Mouse (Mus musculus) MEL-GATA-1-ER (cell line): Measurements from ENCODE around the gene Pgbd1.
"Not testable (repeated sequence)": the region's sequence is repeated elsewhere in the genome, so short reads cannot be mapped to it uniquely, and the experiment has no call there.

ENCODE experiments used
- DNase-seq: peaks from one replicate; pipeline ENCODE4 v3.0.0-alpha.2; 2012; ENCODE audit warnings: low read depth; ENCODE audit errors: extremely low read depth

The Pgbd1 gene

GRCm38 (mm10) chr13:21440503-21441206 lies at the start of gene Pgbd1:
Gene Pgbd1, minus strand, starts transcription at chr13:21441058.
- DNase-seq, result no peak

GRCm38 (mm10) chr13:21486881-21487280 lies 46.0 kb upstream of the Pgbd1 start:
- no peak for DNase-seq

GRCm38 (mm10) chr13:21478759-21479670 lies 38.2 kb upstream of the Pgbd1 start, which contains the start of the genes Zkscan4 and Gm10065:
Gene Zkscan4, plus strand, starts transcription at chr13:21478907.
Gene Gm10065, minus strand, starts transcription at chr13:21479441.
- not testable (repeated sequence) for DNase-seq

GRCm38 (mm10) chr13:21472427-21472826 lies 31.6 kb upstream of the Pgbd1 start:
- DNase-seq, result peak; percentile 30

GRCm38 (mm10) chr13:21469097-21469496 lies 28.2 kb upstream of the Pgbd1 start:
- DNase-seq, result peak; percentile 49

- peak; percentile 66 for DNase-seq
Observed at GRCm38 (mm10) chr13:21468061-21469019, 27.5 kb upstream of the Pgbd1 start, which contains the start of gene Nkapl. Gene Nkapl, minus strand, starts transcription at chr13:21468509.

- DNase-seq, result no peak
Observed at GRCm38 (mm10) chr13:21467336-21467735, 26.5 kb upstream of the Pgbd1 start.

- DNase-seq, result not testable (repeated sequence)
Observed at GRCm38 (mm10) chr13:21462516-21462915, 21.7 kb upstream of the Pgbd1 start.

- DNase-seq, result no peak
Observed at GRCm38 (mm10) chr13:21456347-21456746, 15.5 kb upstream of the Pgbd1 start.

GRCm38 (mm10) chr13:21454133-21454532 lies 13.3 kb upstream of the Pgbd1 start:
- DNase-seq, result no peak

- DNase-seq, result peak; percentile 66
Observed at GRCm38 (mm10) chr13:21453449-21453848, 12.6 kb upstream of the Pgbd1 start, which contains the start of gene Zscan26. Gene Zscan26, minus strand, starts transcription at chr13:21453730.

GRCm38 (mm10) chr13:21453042-21453441 lies 12.2 kb upstream of the Pgbd1 start:
- no peak for DNase-seq

- no peak for DNase-seq
Observed at GRCm38 (mm10) chr13:21447856-21448614, 7.2 kb upstream of the Pgbd1 start.

GRCm38 (mm10) chr13:21446796-21447195 lies 5.9 kb upstream of the Pgbd1 start:
- no peak for DNase-seq

GRCm38 (mm10) chr13:21441207-21441572 lies 332 bp upstream of the Pgbd1 start:
- DNase-seq, result no peak

GRCm38 (mm10) chr13:21435476-21435875 lies 5.4 kb downstream of the Pgbd1 start:
- no peak for DNase-seq

- no peak for DNase-seq
Observed at GRCm38 (mm10) chr13:21427631-21428030, 13.2 kb downstream of the Pgbd1 start.

GRCm38 (mm10) chr13:21423301-21423700 lies 17.6 kb downstream of the Pgbd1 start:
- DNase-seq, result no peak

- DNase-seq, result peak; percentile 28
Observed at GRCm38 (mm10) chr13:21418865-21419264, 22.0 kb downstream of the Pgbd1 start.
